8 mouse cellular contexts compared by ENCODE assay signal in genomic region chr4:149710510-149710909, GRCm38 (mm10). TPM values are rescaled to one million over a fixed set of nuclear protein-coding genes. Genes with fewer than 3 reads are reported as not detected.
DNase-seq lines count a peak whose midpoint lies in the region; ATAC-seq and TF ChIP-seq lines count a peak whose summit lies in the region.

No protein-coding gene starts in this region.

- in situ Hi-C loops in ES-E14 (cut with MboI; ENCODE audit: low sequenced_read_pairs in 2 of 2, unreplicated experiment in 2 of 2), result no loop called here

- peak; percentile 85; the same call in 1 of the 2 replicates for TF ChIP-seq CTCF in spleen, adult 2 months (IDR thresholded peaks at IDR 0.05; ENCODE audit: extremely low read depth, insufficient read depth, insufficient read length, insufficient replicate concordance)

- ATAC-seq in frontal cortex, adult (ENCODE audit: low TSS enrichment), result peak; percentile 96
- ATAC-seq in heart, embryonic 15.5 days (replicated peaks; ENCODE audit: insufficient number of reproducible peaks, insufficient read depth, low FRiP score, low read depth), result peak; percentile 69

- H3K9me3 ChIP-seq in ES-E14 (ENCODE audit: control insufficient read depth, insufficient read depth, low read depth, low read length), result no peaks in the 10 kb centered on the region
- H3K9me3 ChIP-seq in heart, embryonic 15.5 days (replicated peaks), result no peaks in the 10 kb centered on the region

- no peak overlapping the region for H3K4me2 ChIP-seq in heart, embryonic 15.5 days

- peak overlapping the region; percentile 47; the same call in 1 of the 2 replicates for H3K9ac ChIP-seq in ES-E14 (ENCODE audit: insufficient read depth, low read depth, low read length, poor library complexity, severe bottlenecking)
- H3K9ac ChIP-seq in heart, embryonic 15.5 days, result no peak overlapping the region

- no peak overlapping the region for H3K4me3 ChIP-seq in ES-E14 (ENCODE audit: insufficient read depth in 1 of 2, low read depth in 1 of 2, low read length in 2 of 2, poor library complexity in 1 of 2, severe bottlenecking in 1 of 2)
- no peak overlapping the region for H3K4me3 ChIP-seq in heart, embryonic 15.5 days
- H3K4me3 ChIP-seq in spleen, adult 2 months (ENCODE audit: extremely low read depth, insufficient read depth, insufficient read length), result no peak overlapping the region

- peaks cover 0 to 1% of the 10 kb centered on the region in 2 experiments; a peak in 1 of 4 replicates for H3K4me1 ChIP-seq in ES-E14 (ENCODE audit: control insufficient read depth in 2 of 2, insufficient read depth in 2 of 2, low read length in 2 of 2, poor library complexity in 1 of 2)
- H3K4me1 ChIP-seq in heart, embryonic 15.5 days (replicated peaks), result no peaks in the 10 kb centered on the region; the same call in 1 of the 2 replicates
- peaks cover 9% of the 10 kb centered on the region; the same call in 1 of the 2 replicates for H3K4me1 ChIP-seq in spleen, adult 2 months (ENCODE audit: control insufficient read depth, insufficient read depth, insufficient read length)

- TF ChIP-seq POLR2A in spleen, adult 2 months (IDR thresholded peaks at IDR 0.05; ENCODE audit: low read depth, low read length), result no peak

- no peak overlapping the region; the same call in 1 of the 2 replicates for H3K27ac ChIP-seq in ES-E14 (ENCODE audit: insufficient read depth, low read depth, low read length, poor library complexity, severe bottlenecking)
- no peak overlapping the region for H3K27ac ChIP-seq in heart, embryonic 15.5 days
- peak overlapping the region; percentile 60 for H3K27ac ChIP-seq in spleen, adult 2 months (ENCODE audit: insufficient read depth, low read length)

- 14% methylated on average over 5 of the region's 5 CpGs for WGBS in heart, embryonic 15.5 days
- 15% methylated on average over 5 of the region's 5 CpGs for WGBS in spleen, adult 2 months

- no peaks in the 10 kb centered on the region for H3K36me3 ChIP-seq in ES-E14 (ENCODE audit: control insufficient read depth, insufficient read depth, low read length, poor library complexity, severe bottlenecking)
- peaks cover 6% of the 10 kb centered on the region; the same call in 1 of the 2 replicates for H3K36me3 ChIP-seq in heart, embryonic 15.5 days
- no peaks in the 10 kb centered on the region for H3K36me3 ChIP-seq in spleen, adult 2 months (ENCODE audit: control insufficient read depth, insufficient read depth, low read length)

- H3K27me3 ChIP-seq in heart, embryonic 15.5 days, result no peaks in the 10 kb centered on the region
- H3K27me3 ChIP-seq in spleen, adult 2 months (ENCODE audit: control insufficient read depth, insufficient read depth, low read length), result no peaks in the 10 kb centered on the region

- no peak for DNase-seq in frontal cortex, postnatal 14 days (ENCODE audit: low spot score in 2 of 2)
- peak; percentile 82 for DNase-seq in ES-E14 (ENCODE audit: low read depth, low spot score)
- DNase-seq in embryo, embryonic 10 days (ENCODE audit: low spot score), result peak; percentile 82
- DNase-seq in kidney, postnatal 14 days, result peak; percentile 73
- peak; percentile 87 for DNase-seq in lung, postnatal 25 days (ENCODE audit: low spot score)
- DNase-seq in spleen, adult 2 months (ENCODE audit: low read depth in 1 of 2, low spot score in 2 of 2), result peak; percentile 80 to 88

TF ChIP-seq in ES-E14, 5 proteins besides CTCF, POLR2A, EP300 and RAD21:
- TF ChIP-seq ZNF384 (IDR thresholded peaks at IDR 0.05; ENCODE audit: low read depth, low read length), result no peak
- no peak for TF ChIP-seq CHD2 (IDR thresholded peaks at IDR 0.05; ENCODE audit: low read depth, low read length)
- no peak for TF ChIP-seq MAFK (IDR thresholded peaks at IDR 0.05; ENCODE audit: insufficient read depth, low read depth, low read length)
- TF ChIP-seq HCFC1 (IDR thresholded peaks at IDR 0.05; ENCODE audit: borderline replicate concordance, insufficient read depth, low read length), result no peak
- no peak for TF ChIP-seq ZC3H11A (IDR thresholded peaks at IDR 0.05; ENCODE audit: borderline replicate concordance, low read depth, low read length)

RNA-seq across cellular contexts. Expression of gene Pik3cd, which starts 8.1 kb away (rescaled TPM):
- total RNA-seq in ES-E14 (2012; rRNA removed), result 6.4 and 8.0 TPM in 2 replicates
- 3.1 and 8.4 TPM in 2 replicates for polyA plus RNA-seq in heart, embryonic 15.5 days (2015; fragmentation: Nextera tagmentation; extraction: Ambion mirVana)
- polyA plus RNA-seq in spleen, adult 2 months (2012; rRNA removed), result 104 and 124 TPM in 2 replicates

RNA-seq across cellular contexts. Expression of gene Tmem201, which starts 27.3 kb away (rescaled TPM):
- 47.3 and 66.6 TPM in 2 replicates for total RNA-seq in ES-E14 (2012; rRNA removed)
- 42.5 and 46.6 TPM in 2 replicates for polyA plus RNA-seq in heart, embryonic 15.5 days (2015; fragmentation: Nextera tagmentation; extraction: Ambion mirVana)
- polyA plus RNA-seq in spleen, adult 2 months (2012; rRNA removed), result 24.3 and 30.7 TPM in 2 replicates

Comparison
In these comparisons a context has a peak if more than half of its experiments do, and no peak if none do; other contexts are left out.
1. DNase-seq: peak in ES-E14 (single experiment), embryo, embryonic 10 days (single experiment), kidney, postnatal 14 days (single experiment), lung, postnatal 25 days (single experiment) and spleen, adult 2 months (2 of 2); none in frontal cortex, postnatal 14 days (0 of 2).
2. RNA of gene Pik3cd, which starts 8.1 kb away (polyA plus RNA-seq): 104 to 124 TPM in spleen, adult 2 months; 3.1 to 8.4 TPM in heart, embryonic 15.5 days; every median in the first group is over 10 times any median in the second.